18 mouse cellular contexts compared by ENCODE assay signal in genomic region chr16:14416957-14417618, GRCm38 (mm10). TPM values are rescaled to one million over a fixed set of nuclear protein-coding genes. Genes with fewer than 3 reads are reported as not detected.
A peak's percentile ranks its signal among the peaks of the same experiment; 100 is the strongest.
DNase-seq lines count a peak whose midpoint lies in the region; ATAC-seq and TF ChIP-seq lines count a peak whose summit lies in the region.
"Had no signal": no experiment of that assay in that cellular context is flagged by ENCODE, and none has a peak within 500 bp of the region (broad histone marks: within the 10 kb centered on the region; RNA-seq: fewer than 3 reads in every experiment).

No protein-coding gene starts in this region.

- H3K27me3 ChIP-seq in intestine, embryonic 14.5 days (replicated peaks; ENCODE audit: control insufficient read depth, insufficient read depth, low read length): no peaks in the 10 kb centered on the region
- H3K27me3 ChIP-seq in intestine, postnatal 0 days (replicated peaks; ENCODE audit: control insufficient read depth, insufficient read depth, low read length): no peaks in the 10 kb centered on the region
- H3K27me3 ChIP-seq in lung, embryonic 14.5 days (ENCODE audit: insufficient read depth, low read length): no peaks in the 10 kb centered on the region
- H3K27me3 ChIP-seq in stomach, embryonic 15.5 days (replicated peaks): no peaks in the 10 kb centered on the region
- no peaks in the 10 kb centered on the region for H3K27me3 ChIP-seq in forebrain, embryonic 15.5 days
- H3K27me3 ChIP-seq: hindbrain, embryonic 13.5 days; limb, embryonic 12.5 days; neural tube, embryonic 13.5 days had no signal

- no peak for DNase-seq in intestine, embryonic 14.5 days (ENCODE audit: low spot score)
- DNase-seq in lung, embryonic 14.5 days: peak; percentile 71
- no peak for DNase-seq in lung, adult 18-20 months
- peak; percentile 8 for DNase-seq in ZHBTc4 (ENCODE audit: low read depth, low spot score)
- DNase-seq: adrenal gland, adult 8-10 months; forebrain, postnatal 0 days; gastrocnemius, adult 2 months; heart, adult 18-20 months; heart, postnatal 10 days; thymus, postnatal 25 days had no signal

- 53% methylated on average over 5 of the region's 5 CpGs for WGBS in intestine, embryonic 14.5 days
- WGBS in intestine, postnatal 0 days: 42% methylated on average over 5 of the region's 5 CpGs
- 56% methylated on average over 5 of the region's 5 CpGs for WGBS in lung, embryonic 14.5 days
- WGBS in stomach, embryonic 15.5 days: 39% methylated on average over 5 of the region's 5 CpGs
- WGBS in forebrain, embryonic 15.5 days: 86% methylated on average over 5 of the region's 5 CpGs

- no peak for TF ChIP-seq CTCF in intestine, postnatal 0 days (IDR thresholded peaks at IDR 0.05; ENCODE audit: low read depth)
- TF ChIP-seq CTCF in lung, embryonic 14.5 days (IDR thresholded peaks at IDR 0.05; ENCODE audit: low read depth): no peak

- peaks cover 12% of the 10 kb centered on the region for H3K36me3 ChIP-seq in intestine, embryonic 14.5 days (ENCODE audit: control insufficient read depth, insufficient read depth, low read length)
- H3K36me3 ChIP-seq in intestine, postnatal 0 days (ENCODE audit: control insufficient read depth, insufficient read depth): peaks cover 7% of the 10 kb centered on the region
- H3K36me3 ChIP-seq in lung, embryonic 14.5 days (ENCODE audit: insufficient read depth): peaks cover 15% of the 10 kb centered on the region; the same call in 1 of the 2 replicates
- 0 out of 2 replicates have a peak, but pooled peaks cover 3% of the 10 kb centered on the region for H3K36me3 ChIP-seq in stomach, embryonic 15.5 days
- 0 out of 2 replicates have a peak, but pooled peaks cover 6% of the 10 kb centered on the region for H3K36me3 ChIP-seq in forebrain, embryonic 15.5 days

- H3K4me2 ChIP-seq in intestine, embryonic 14.5 days (ENCODE audit: low read length): no peak overlapping the region
- H3K4me2 ChIP-seq in intestine, postnatal 0 days (replicated peaks; ENCODE audit: low read depth): no peak overlapping the region
- no peak overlapping the region for H3K4me2 ChIP-seq in lung, embryonic 14.5 days
- no peak overlapping the region for H3K4me2 ChIP-seq in stomach, embryonic 15.5 days
- no peak overlapping the region for H3K4me2 ChIP-seq in forebrain, embryonic 15.5 days (replicated peaks)
- H3K4me2 ChIP-seq: hindbrain, embryonic 13.5 days; limb, embryonic 12.5 days; neural tube, embryonic 13.5 days had no signal

- no peaks in the 10 kb centered on the region for H3K4me1 ChIP-seq in intestine, embryonic 14.5 days (replicated peaks; ENCODE audit: control insufficient read depth, insufficient read depth, low read length)
- H3K4me1 ChIP-seq in intestine, postnatal 0 days (replicated peaks; ENCODE audit: control insufficient read depth, insufficient read depth, low read length): no peaks in the 10 kb centered on the region
- H3K4me1 ChIP-seq in lung, embryonic 14.5 days (ENCODE audit: insufficient read depth): no peaks in the 10 kb centered on the region
- no peaks in the 10 kb centered on the region for H3K4me1 ChIP-seq in stomach, embryonic 15.5 days
- no peaks in the 10 kb centered on the region for H3K4me1 ChIP-seq in forebrain, embryonic 15.5 days
- H3K4me1 ChIP-seq: hindbrain, embryonic 13.5 days; limb, embryonic 12.5 days; midbrain, embryonic 10.5 days; neural tube, embryonic 13.5 days had no signal

- ATAC-seq in intestine, embryonic 14.5 days (replicated peaks; ENCODE audit: low FRiP score, low TSS enrichment, low read depth): 0 out of 2 replicates have a peak, but pooled peaks have one; percentile 32
- no peak for ATAC-seq in intestine, postnatal 0 days
- peak; percentile 83 for ATAC-seq in lung, embryonic 14.5 days (ENCODE audit: insufficient read depth)
- peak; percentile 74 for ATAC-seq in stomach, embryonic 15.5 days (ENCODE audit: insufficient read depth, low FRiP score, low read depth)
- no peak for ATAC-seq in forebrain, embryonic 15.5 days (replicated peaks)
- ATAC-seq: forebrain, postnatal 0 days had no signal

- H3K9me3 ChIP-seq in intestine, embryonic 14.5 days (ENCODE audit: control insufficient read depth, low read length): no peaks in the 10 kb centered on the region
- H3K9me3 ChIP-seq in intestine, postnatal 0 days (ENCODE audit: control insufficient read depth): no peaks in the 10 kb centered on the region
- no peaks in the 10 kb centered on the region for H3K9me3 ChIP-seq in lung, embryonic 14.5 days (ENCODE audit: low read depth, low read length)
- H3K9me3 ChIP-seq in stomach, embryonic 15.5 days: no peaks in the 10 kb centered on the region
- H3K9me3 ChIP-seq in forebrain, embryonic 15.5 days: no peaks in the 10 kb centered on the region
- H3K9me3 ChIP-seq: hindbrain, embryonic 13.5 days; limb, embryonic 12.5 days; midbrain, embryonic 10.5 days; neural tube, embryonic 13.5 days had no signal

- no peak overlapping the region for H3K4me3 ChIP-seq in intestine, embryonic 14.5 days (ENCODE audit: low read depth, low read length)
- H3K4me3 ChIP-seq in intestine, postnatal 0 days (ENCODE audit: low read depth, low read length): no peak overlapping the region
- no peak overlapping the region for H3K4me3 ChIP-seq in lung, embryonic 14.5 days (ENCODE audit: low read depth, low read length)
- H3K4me3 ChIP-seq in stomach, embryonic 15.5 days (replicated peaks): no peak overlapping the region
- no peak overlapping the region for H3K4me3 ChIP-seq in forebrain, embryonic 15.5 days
- H3K4me3 ChIP-seq: gastrocnemius, adult 2 months; hindbrain, embryonic 13.5 days; left cerebral cortex, adult 2 months; limb, embryonic 12.5 days; midbrain, embryonic 10.5 days; neural tube, embryonic 13.5 days had no signal

- H3K9ac ChIP-seq in intestine, embryonic 14.5 days (ENCODE audit: low read length): no peak overlapping the region
- H3K9ac ChIP-seq in intestine, postnatal 0 days (ENCODE audit: low read depth, low read length): no peak overlapping the region
- no peak overlapping the region for H3K9ac ChIP-seq in lung, embryonic 14.5 days
- no peak overlapping the region for H3K9ac ChIP-seq in stomach, embryonic 15.5 days
- H3K9ac ChIP-seq in forebrain, embryonic 15.5 days (replicated peaks): no peak overlapping the region
- H3K9ac ChIP-seq: forebrain, postnatal 0 days; hindbrain, embryonic 13.5 days; limb, embryonic 12.5 days; neural tube, embryonic 13.5 days had no signal

- H3K27ac ChIP-seq in intestine, embryonic 14.5 days (ENCODE audit: low read depth): no peak overlapping the region
- H3K27ac ChIP-seq in intestine, postnatal 0 days (ENCODE audit: low read depth, low read length): no peak overlapping the region
- H3K27ac ChIP-seq in lung, embryonic 14.5 days (ENCODE audit: low read depth): no peak overlapping the region
- H3K27ac ChIP-seq in stomach, embryonic 15.5 days: peak overlapping the region; percentile 41; the same call in 1 of the 2 replicates
- no peak overlapping the region for H3K27ac ChIP-seq in forebrain, embryonic 15.5 days (replicated peaks)
- H3K27ac ChIP-seq: gastrocnemius, adult 2 months; hindbrain, embryonic 13.5 days; left cerebral cortex, adult 2 months; limb, embryonic 12.5 days; midbrain, embryonic 10.5 days; neural tube, embryonic 13.5 days had no signal

RNA-seq across cellular contexts. Expression of gene Abcc1, which starts 55.7 kb away (rescaled TPM):
- 11.8 and 12.5 TPM in 2 replicates for polyA plus RNA-seq in intestine, embryonic 14.5 days (2014; fragmentation: Nextera tagmentation; extraction: Ambion mirVana)
- 2.3 and 2.6 TPM in 2 replicates for polyA plus RNA-seq in intestine, postnatal 0 days (2015; fragmentation: Nextera tagmentation; extraction: Ambion mirVana)
- polyA plus RNA-seq in lung, embryonic 14.5 days (2014; fragmentation: Nextera tagmentation; extraction: Ambion mirVana): 12.9 and 13.2 TPM in 2 replicates
- polyA plus RNA-seq in stomach, embryonic 15.5 days (2015; fragmentation: Nextera tagmentation; extraction: Ambion mirVana): 11.2 and 12.3 TPM in 2 replicates
- 8.9 and 11.2 TPM in 2 replicates for polyA plus RNA-seq in forebrain, embryonic 15.5 days (2015; fragmentation: Nextera tagmentation; extraction: Ambion mirVana)

Comparison
In these comparisons a context has a peak if more than half of its experiments do, and no peak if none do; other contexts are left out.
1. ATAC-seq: peak in intestine, embryonic 14.5 days (single experiment), lung, embryonic 14.5 days (single experiment) and stomach, embryonic 15.5 days (single experiment); none in intestine, postnatal 0 days (single experiment) and forebrain, embryonic 15.5 days (single experiment).
2. DNase-seq: peak in lung, embryonic 14.5 days (single experiment) and ZHBTc4 (single experiment); none in intestine, embryonic 14.5 days (single experiment) and lung, adult 18-20 months (0 of 2).